Mouse (Mus musculus) cerebellum, adult 9-11 months (tissue): ENCODE data around the gene Ribc1.

ENCODE experiments used
- DNase-seq: peaks from one replicate; pipeline ENCODE4 v3.0.0; 2022

Gene Ribc1

GRCm38 (mm10) chrX:152016151-152017145 is at the start of gene Ribc1, which contains the start of gene Smc1a:
Gene Ribc1, minus strand, starts transcription at chrX:152016295.
Gene Smc1a, plus strand, starts transcription at chrX:152016428.
- peak; percentile 92 for DNase-seq

- DNase-seq: no peak
Observed at GRCm38 (mm10) chrX:152065674-152066073, 49.6 kb upstream of the Ribc1 start.

GRCm38 (mm10) chrX:152054094-152054493 is 38.0 kb upstream of the Ribc1 start:
- no peak for DNase-seq

GRCm38 (mm10) chrX:152052546-152052945 is 36.5 kb upstream of the Ribc1 start:
- DNase-seq: no peak

- no peak for DNase-seq
Observed at GRCm38 (mm10) chrX:152047230-152047629, 31.1 kb upstream of the Ribc1 start.

- no peak for DNase-seq
Observed at GRCm38 (mm10) chrX:152039865-152040264, 23.8 kb upstream of the Ribc1 start.

- no peak for DNase-seq
Observed at GRCm38 (mm10) chrX:152019294-152019693, 3.2 kb upstream of the Ribc1 start.

GRCm38 (mm10) chrX:152017186-152017585 is 1.1 kb upstream of the Ribc1 start:
- DNase-seq: no peak

GRCm38 (mm10) chrX:152015752-152016150 is 344 bp downstream of the Ribc1 start:
- DNase-seq: no peak

- no peak for DNase-seq
Observed at GRCm38 (mm10) chrX:152007863-152008262, 8.2 kb downstream of the Ribc1 start.

- no peak for DNase-seq
Observed at GRCm38 (mm10) chrX:152002865-152003264, 13.2 kb downstream of the Ribc1 start.

- DNase-seq: peak; percentile 86
Observed at GRCm38 (mm10) chrX:152001737-152002710, 14.1 kb downstream of the Ribc1 start, which contains the start of gene Hsd17b10. Gene Hsd17b10, plus strand, starts transcription at chrX:152001845.

- DNase-seq: no peak
Observed at GRCm38 (mm10) chrX:152001182-152001684, 14.9 kb downstream of the Ribc1 start.

- DNase-seq: no peak
Observed at GRCm38 (mm10) chrX:151999006-151999710, 16.9 kb downstream of the Ribc1 start.
